Mouse (Mus musculus) cortical plate, adult 2 months (tissue): ENCODE data around the gene Arpc1b. TPM values are rescaled to one million over a fixed set of nuclear protein-coding genes. Genes with fewer than 3 reads are reported as not detected.
A peak's percentile ranks its signal among the peaks of the same experiment; 100 is the strongest.
"Not testable (repeated sequence)": the region's sequence is repeated elsewhere in the genome, so short reads cannot be mapped to it uniquely, and the experiment has no call there.

Experiments used
- H3K27ac ChIP-seq: fragments of 200-500 bp; 2 replicates; pipeline ENCODE4 v1.5.1; 2012; ENCODE audit warnings: low read length, control low read depth, inconsistent platforms; ENCODE audit not compliant: insufficient read depth
- H3K4me1 ChIP-seq: fragments of 200-500 bp; 2 replicates; pipeline ENCODE4 v1.6.1; 2011; ENCODE audit warnings: low read length; ENCODE audit not compliant: control insufficient read depth, insufficient read depth
- H3K4me3 ChIP-seq: fragments of 200-500 bp; 2 replicates; pipeline ENCODE4 v1.5.1; 2011; ENCODE audit warnings: mild to moderate bottlenecking, low read length, control low read depth; ENCODE audit not compliant: insufficient read depth
- CTCF ChIP-seq: fragments of 200-500 bp; IDR thresholded peaks from 2 replicates; pipeline ENCODE4 v1.5.1; 2011; ENCODE audit warnings: mild to moderate bottlenecking, control low read depth, low read length; ENCODE audit not compliant: insufficient read depth; ENCODE audit errors: extremely low read depth
- POLR2A ChIP-seq: fragments of 200-500 bp; IDR thresholded peaks from 2 replicates; pipeline ENCODE4 v1.6.1; 2011; ENCODE audit warnings: mild to moderate bottlenecking, low read length, control low read depth; ENCODE audit not compliant: insufficient read depth; ENCODE audit errors: extremely low read depth
- polyA plus RNA-seq: library from polyadenylated mRNA; depleted of rRNA; stranded (reverse); fragments of >200 nt; gene quantifications from 2 replicates; pipeline ENCODE4 v1.2.3, GENCODE M21; 2012; rRNA removed

Arpc1b gene
- polyA plus RNA-seq, result 74.5 and 84.6 TPM in 2 replicates

DNA sequence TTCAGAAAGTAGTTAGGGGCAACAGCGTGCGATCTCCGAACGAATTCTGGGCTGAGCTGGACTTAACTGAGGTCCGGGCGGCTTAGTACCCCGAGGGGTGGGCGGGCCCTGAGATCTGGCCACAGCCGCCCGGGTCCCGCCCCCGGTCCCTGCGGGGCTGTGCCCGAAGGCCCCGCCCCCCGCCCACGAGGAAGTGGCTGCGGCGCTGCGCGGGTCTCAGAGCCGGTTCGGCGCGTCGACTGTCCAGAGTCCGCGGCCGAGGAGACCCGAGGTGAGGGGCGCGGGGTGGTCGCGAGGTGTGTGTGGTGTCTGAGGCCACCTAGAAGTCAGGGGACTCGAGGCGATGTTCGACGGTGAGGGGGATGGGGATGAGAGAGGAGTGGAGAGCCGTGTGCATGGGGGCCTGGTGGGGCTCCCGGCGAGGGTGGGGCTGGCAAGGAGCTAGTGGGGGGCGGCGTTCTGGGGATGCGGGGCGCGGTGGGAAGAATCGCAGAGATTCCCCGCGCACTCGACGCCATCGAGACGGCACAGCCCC is at the start of gene Arpc1b:
Gene Arpc1b (plus strand): TSS at position 145 of the 535 bp plus-strand sequence.
- Histone ChIP-seq H3K4me1 (no peaks in the 10 kb centered on the region), H3K27ac (peak within 1 kb of the TSS; percentile 67), H3K4me3 (peak within 1 kb of the TSS; percentile 61)
- no peak for TF ChIP-seq POLR2A
- no peak for TF ChIP-seq CTCF

- Histone ChIP-seq H3K4me1 (no peaks in the 10 kb centered on the region), H3K4me3 (no peak overlapping the region), H3K27ac (no peak overlapping the region)
- TF ChIP-seq CTCF (no peak), POLR2A (no peak)
Measured at GRCm38 (mm10) chr5:145064765-145065340, 49.2 kb upstream of the Arpc1b start.

GRCm38 (mm10) chr5:145068863-145069262 is 45.2 kb upstream of the Arpc1b start:
- TF ChIP-seq CTCF, result no peak
- TF ChIP-seq POLR2A, result no peak
- H3K27ac ChIP-seq, result no peak overlapping the region
- no peak overlapping the region for H3K4me3 ChIP-seq
- no peaks in the 10 kb centered on the region for H3K4me1 ChIP-seq

DNA sequence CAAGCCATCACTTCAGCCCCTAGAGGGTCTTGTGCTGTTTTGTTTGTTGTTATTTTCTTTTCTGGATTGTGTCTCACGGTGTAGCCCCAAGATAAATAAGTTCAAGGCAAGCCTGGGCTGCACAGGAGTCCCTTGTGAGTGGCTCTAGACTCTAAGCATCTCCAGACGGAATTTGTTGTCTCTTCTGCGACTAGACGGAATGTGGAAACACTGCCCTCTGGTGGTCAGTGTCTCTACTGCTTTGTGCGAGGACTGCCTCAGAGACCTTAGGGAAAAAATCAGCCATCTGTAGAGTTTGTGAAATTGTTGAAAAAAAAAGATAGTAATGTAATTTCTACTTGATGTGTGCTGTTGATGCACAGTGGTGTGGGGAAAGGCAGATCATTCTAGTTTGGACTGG is 44.3 kb upstream of the Arpc1b start:
- H3K4me3 ChIP-seq, result no peak overlapping the region
- TF ChIP-seq POLR2A, result no peak
- peak; percentile 85 for TF ChIP-seq CTCF
- H3K27ac ChIP-seq, result no peak overlapping the region
- no peaks in the 10 kb centered on the region for H3K4me1 ChIP-seq

GRCm38 (mm10) chr5:145071342-145071741 is 42.7 kb upstream of the Arpc1b start:
- no peak overlapping the region for H3K4me3 ChIP-seq
- H3K27ac ChIP-seq, result no peak overlapping the region
- no peaks in the 10 kb centered on the region for H3K4me1 ChIP-seq
- TF ChIP-seq POLR2A (no peak), CTCF (no peak)

DNA sequence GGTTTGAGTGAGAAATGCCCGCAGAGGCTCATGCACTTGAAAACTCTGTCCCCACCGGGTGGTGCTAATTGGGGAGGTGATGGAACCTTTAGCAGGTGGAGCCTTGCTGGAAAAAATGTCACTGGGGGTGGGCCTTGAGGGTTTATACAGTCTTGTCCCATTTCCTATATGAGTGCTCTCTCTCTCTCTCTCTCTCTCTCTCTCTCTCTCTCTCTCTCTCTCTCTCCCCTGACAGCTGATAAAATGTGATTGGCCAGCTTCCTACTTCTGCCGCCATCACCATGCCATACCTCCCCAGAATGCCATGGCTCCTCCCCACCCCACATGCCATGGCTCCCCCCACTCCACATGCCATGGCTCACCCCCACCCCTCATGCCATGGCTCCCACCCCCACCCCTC is 38.9 kb upstream of the Arpc1b start:
- H3K4me1 ChIP-seq, result no peaks in the 10 kb centered on the region
- no peak overlapping the region for H3K4me3 ChIP-seq
- no peak overlapping the region for H3K27ac ChIP-seq
- TF ChIP-seq POLR2A, result no peak
- no peak for TF ChIP-seq CTCF

DNA sequence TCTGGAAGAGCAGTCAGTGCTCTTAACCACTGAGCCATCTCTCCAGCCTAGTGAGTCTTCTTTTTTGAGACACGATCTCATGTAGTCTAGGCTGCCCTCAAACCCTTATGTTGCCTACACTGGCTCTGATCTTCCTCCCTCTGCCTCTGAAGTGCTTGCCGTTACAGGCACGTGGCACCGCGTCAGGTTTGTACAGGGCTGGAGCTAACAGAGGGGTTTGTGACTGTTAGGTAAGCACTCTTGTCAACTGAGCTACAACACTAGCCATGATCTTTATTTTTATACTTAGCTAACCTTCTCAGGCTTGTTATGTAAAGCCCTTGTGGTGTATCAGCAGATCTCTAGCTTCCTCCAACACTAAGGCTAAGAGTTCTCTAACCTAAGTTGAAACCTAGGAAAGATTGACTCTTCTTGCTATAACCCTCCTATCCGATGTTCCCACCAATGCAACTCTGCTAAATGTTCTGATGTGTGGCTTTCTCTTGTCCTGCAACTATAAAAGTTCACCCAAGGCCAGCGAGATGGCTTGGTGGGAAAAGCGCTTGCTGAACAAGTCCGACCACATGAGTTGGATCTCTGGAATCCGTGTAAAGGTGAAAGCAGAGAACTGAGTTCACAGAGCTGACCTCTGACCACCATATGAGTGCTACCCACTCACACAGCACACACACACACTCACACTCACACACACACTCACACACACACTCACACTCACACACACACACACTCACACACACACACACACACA is 32.0 kb upstream of the Arpc1b start:
- Histone ChIP-seq H3K4me3 (no peak overlapping the region), H3K27ac (no peak overlapping the region), H3K4me1 (peaks cover 7% of the 10 kb centered on the region)
- no peak for TF ChIP-seq CTCF
- no peak for TF ChIP-seq POLR2A

- H3K4me3 ChIP-seq, result peak overlapping the region; percentile 63
- not testable (repeated sequence) for H3K4me1 ChIP-seq, H3K27ac ChIP-seq
Measured at GRCm38 (mm10) chr5:145083201-145083600, 30.8 kb upstream of the Arpc1b start.

DNA sequence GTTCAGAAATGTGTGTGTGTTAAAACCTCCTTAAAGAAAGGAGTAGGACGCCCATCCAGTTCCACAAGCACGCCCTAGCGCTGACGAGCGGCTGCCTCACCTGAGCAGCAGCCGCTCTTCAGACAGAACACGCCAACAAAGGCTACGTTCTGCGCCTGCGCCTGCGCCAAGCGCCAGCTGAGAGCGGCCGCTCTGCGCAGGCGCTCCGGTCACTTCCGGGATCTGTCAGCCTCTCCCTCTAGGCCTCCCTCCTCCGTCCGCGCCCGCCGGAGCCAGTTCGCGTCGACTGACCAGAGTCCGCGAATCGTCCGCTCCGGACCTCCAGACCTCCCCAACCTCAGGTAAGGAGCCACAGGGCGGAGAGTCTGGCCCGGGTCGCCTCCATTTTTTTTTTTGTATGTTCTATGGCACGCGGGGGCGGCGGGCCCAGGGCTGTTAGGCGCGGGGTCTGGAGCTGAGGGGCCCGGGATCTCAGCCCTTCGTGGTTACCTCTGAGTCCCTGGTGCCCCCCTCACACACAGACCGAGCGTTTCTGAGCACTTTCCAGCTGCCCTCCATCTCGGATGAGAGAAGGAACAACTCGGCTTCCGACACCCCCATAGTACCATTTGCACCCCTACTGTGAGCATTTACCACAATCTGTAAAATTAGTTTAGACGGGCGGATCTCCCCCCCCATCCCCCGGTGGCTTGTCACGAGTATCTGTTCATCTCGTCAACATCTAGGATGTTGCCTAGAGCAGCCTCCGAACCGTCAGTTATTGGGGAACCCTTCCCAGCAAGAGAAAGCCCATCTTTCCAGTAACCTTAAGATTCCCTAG is 30.2 kb upstream of the Arpc1b start, which contains the start of the genes Arpc1a and Kpna7:
Gene Arpc1a (plus strand): TSS at position 199 of the 820 bp plus-strand sequence.
Gene Kpna7 (minus strand): TSS at position 399 of the 820 bp plus-strand sequence.
- TF ChIP-seq POLR2A, result peak; percentile 88
- no peak for TF ChIP-seq CTCF
- Histone ChIP-seq H3K27ac (peak within 1 kb of the TSS; percentile 20; the same call in 1 of the 2 replicates), H3K4me3 (peak within 1 kb of the TSS; percentile 63), H3K4me1 (peaks cover 7% of the 10 kb centered on the region)

DNA sequence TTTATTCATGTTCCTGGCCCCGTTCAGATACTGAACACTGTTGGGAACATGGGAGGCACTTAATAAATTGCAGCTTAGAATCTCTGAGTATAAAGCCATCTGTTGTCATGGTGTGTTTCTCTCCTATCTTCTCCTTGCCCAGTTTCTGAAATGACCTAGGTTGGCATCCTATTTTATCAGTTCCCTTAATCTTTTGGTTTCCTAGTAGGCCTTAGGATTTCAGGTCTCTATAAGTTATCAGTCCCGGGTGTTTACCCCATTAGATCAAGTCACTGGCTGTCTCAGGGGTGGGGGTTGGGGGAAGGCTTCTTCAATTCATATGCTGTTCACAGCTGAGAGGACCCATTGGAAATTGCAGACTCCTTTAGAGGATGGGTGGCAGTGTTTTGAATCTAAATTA is 29.2 kb upstream of the Arpc1b start:
- TF ChIP-seq CTCF (no peak), POLR2A (no peak)
- H3K4me3 ChIP-seq, result peak overlapping the region; percentile 63; the same call in 1 of the 2 replicates
- H3K27ac ChIP-seq, result no peak overlapping the region
- H3K4me1 ChIP-seq, result peaks cover 10% of the 10 kb centered on the region
